Mouse (Mus musculus) MEL (cell line): ENCODE measurements at regions not wholly inside any gene's neighbourhood (a gene's known extent, or its start where the extent isn't known, plus 50 kb on each side); places are given as distances from the start of the nearest gene placed in this dataset.

Experiments
- MEF2A ChIP-seq: IDR thresholded peaks from 2 replicates; pipeline ENCODE4 v1.6.1; 2014; ENCODE audit warnings: low read depth, mild to moderate bottlenecking, inconsistent platforms, low read length, improper control_type of control experiment; ENCODE audit not compliant: poor library complexity, insufficient replicate concordance, severe bottlenecking; ENCODE audit errors: extremely low read depth
- MXI1 ChIP-seq: IDR thresholded peaks from 2 replicates; pipeline ENCODE4 v1.6.1; 2011; ENCODE audit warnings: mild to moderate bottlenecking, low read depth, low read length, improper control_type of control experiment

- TF ChIP-seq MXI1 (no peak), MEF2A (no peak)
These were observed 233.1 kb upstream of the Cdh13 start for GRCm38 (mm10) chr8:118050386-118050785.
